Mouse (Mus musculus) testis, postnatal 10 days (tissue): ENCODE measurements around the gene Mcrip1.
"Not testable (repeated sequence)": the region's sequence is repeated elsewhere in the genome, so short reads cannot be mapped to it uniquely, and the experiment has no call there.

Experiments
- DNase-seq: peaks from one replicate; pipeline ENCODE4 v3.0.0; 2021; ENCODE audit warnings: low spot score

Gene Mcrip1

DNA sequence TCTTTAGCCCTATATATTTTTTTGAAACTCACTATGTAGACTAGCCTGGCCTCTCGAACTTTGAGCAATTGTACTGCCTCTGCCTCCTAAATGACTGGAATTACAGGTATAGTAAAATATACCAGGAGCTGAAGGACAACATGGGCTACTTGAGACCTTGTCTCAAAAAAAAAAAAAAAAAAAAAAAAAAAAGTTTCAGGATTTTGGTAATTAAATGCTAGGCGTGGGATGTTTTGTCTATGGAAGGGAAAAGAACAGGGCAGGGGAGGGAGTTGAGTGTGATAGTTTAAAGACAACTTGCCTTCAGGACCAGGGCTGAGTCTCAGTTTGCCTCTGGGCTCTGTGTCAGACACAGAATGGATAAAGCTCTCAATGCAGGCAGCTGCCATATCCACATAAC lies 25.5 kb upstream of the Mcrip1 start:
- DNase-seq = no peak

- no peak for DNase-seq
Measured at GRCm38 (mm10) chr11:120574278-120574600, 24.7 kb upstream of the Mcrip1 start.

- DNase-seq = no peak
Measured at GRCm38 (mm10) chr11:120573585-120574277, 24.2 kb upstream of the Mcrip1 start.

GRCm38 (mm10) chr11:120572752-120573584 lies 23.4 kb upstream of the Mcrip1 start, which contains the start of gene P4hb:
TSS of gene P4hb (minus strand) at chr11:120573253.
- DNase-seq = peak; percentile 100

GRCm38 (mm10) chr11:120572417-120572751 lies 22.9 kb upstream of the Mcrip1 start:
- DNase-seq = no peak

DNA sequence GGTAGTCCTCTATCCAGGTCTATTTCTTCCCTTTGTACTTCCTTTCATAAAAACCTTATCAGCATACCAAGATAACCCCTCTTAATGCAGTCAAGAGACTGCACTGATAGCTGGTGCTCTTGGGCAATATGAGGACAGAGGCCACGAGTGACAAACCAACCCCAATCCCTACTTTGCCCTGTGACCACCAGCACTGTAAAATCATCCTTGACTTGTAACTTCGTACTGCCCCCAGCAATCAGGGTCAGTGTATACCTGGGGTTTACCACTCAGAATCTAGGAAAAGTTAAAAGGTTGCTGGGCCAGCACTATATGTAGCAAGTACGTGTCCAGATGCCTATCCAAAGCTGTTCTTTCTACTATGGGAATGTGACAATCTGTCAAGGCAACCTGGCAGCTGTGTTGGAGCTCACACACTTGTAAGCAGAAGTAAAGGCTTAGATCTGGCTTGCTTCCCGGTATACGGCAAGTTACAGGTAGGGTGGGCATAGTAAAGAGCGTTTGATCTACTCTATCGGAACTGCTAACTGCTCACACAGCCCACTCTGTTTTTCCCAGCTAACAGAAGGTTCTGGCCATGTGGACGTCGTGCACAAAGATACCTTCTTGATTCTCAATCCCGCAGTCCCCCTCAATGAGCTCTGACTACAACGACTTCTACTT lies 22.4 kb upstream of the Mcrip1 start:
- DNase-seq = no peak

DNA sequence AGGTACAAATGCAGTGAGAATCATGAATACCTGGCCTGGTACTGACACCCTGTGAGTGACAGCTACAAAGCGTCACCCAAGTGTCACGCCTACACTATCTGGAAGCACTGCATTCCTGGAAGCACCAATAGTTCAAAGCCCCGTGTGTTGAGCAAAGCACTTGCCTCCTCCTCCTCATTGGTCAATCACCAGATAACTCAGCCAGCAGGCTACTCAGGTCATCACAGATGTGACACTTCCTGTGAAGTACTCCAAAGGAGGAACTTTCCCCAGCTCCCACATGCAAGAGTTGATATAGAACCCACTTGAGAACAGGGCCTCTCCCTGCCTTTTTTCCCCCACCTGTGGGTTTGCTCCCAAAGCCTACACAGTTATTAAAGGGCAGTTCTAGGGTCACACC lies 21.6 kb upstream of the Mcrip1 start:
- no peak for DNase-seq

- no peak for DNase-seq
Measured at GRCm38 (mm10) chr11:120568324-120568723, 18.8 kb upstream of the Mcrip1 start.

DNA sequence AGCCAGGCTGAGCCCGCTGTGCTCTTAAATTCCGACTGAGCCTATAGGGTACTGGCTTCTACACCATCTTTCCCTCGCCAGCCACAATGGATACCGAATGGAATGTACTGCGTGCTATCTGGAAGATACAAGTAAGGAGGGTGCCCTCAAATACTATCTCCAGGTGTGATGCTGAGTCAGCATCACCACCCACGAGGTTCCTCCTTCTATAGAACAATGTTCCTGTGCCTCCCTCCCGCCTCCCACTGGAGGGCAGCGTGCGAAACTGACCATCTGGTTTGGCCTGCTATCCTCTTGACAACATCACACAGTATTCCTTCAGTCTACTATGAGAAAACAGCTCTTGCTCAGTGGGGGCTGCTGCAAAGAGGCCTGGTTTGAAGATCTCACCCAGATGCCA lies 15.6 kb upstream of the Mcrip1 start:
- no peak for DNase-seq

DNA sequence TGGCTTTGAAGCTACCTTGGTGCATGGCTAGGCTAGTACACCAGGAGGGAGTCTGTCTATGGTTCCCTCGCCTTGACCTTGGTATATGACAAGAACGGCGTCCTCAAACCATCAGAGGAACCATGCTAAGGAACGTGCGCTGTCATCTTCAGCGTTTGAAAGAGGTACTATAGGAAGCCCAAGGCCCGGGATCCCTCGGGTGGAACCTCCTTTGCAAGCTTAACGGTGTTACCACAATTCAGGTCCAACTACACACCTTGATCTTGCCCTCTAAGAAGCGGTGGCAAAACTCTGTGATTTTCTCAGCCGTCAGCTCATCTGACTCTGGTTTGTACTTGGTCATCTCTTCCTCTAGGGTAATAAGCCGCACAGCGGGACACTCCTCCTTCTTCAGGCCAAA lies 13.4 kb upstream of the Mcrip1 start:
- DNase-seq = no peak

DNA sequence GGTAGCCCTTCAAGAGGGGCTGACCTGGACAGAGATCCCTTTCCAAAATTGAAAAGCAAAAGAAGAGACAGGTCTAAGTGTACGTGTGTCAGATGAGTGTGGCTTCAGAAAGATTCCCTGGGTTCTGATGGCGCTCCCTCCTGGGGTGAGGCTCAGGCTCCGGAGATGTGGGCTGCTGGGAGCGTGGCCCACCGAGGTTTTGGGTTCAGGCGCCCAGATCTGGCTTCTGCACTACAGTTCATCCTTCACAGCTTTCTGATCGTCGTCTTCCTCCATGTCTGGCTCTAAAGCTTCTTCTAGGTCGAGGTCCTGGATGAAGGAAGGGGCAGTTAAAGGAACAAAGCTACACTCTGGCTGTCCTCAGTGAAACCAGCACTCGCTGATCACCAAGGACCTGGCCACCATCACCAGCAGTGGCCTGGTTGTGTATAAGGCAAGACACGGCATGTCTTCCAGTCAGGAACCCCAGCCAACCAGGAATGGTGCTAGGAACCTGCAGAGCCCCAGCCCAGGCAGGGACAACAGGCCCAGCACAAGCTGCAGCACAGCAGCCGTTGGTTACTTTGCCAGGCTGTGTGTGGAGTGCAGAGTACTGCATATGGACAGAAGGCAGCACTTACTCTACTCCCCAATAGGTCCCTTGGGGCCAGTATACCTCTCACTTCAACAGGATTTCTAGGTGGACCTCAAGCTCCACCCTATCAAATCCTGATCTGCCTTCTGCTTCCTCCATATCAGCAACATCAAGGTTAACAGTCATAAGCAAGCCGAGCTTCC lies 11.6 kb upstream of the Mcrip1 start:
- DNase-seq = no peak

- DNase-seq = not testable (repeated sequence)
Measured at GRCm38 (mm10) chr11:120558843-120559242, 9.3 kb upstream of the Mcrip1 start.

DNA sequence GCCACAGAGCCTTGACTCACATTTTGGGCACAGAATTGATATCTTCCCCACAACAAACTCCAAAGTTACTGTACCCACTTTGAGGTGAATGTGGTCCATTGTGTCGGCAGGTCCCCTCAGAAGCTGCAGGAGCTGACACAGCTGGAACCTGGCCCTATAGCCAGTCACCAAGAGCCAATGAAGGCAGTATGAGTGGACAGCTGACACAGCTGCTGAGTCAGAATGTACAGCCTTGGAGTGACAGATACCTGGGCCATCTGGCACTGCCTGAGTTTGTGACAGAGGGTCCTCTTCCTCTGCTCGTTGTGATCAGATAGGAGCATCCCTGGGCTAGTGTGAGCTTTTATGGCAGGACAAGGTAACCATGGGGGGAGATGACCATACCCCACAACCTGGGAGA lies 5.7 kb upstream of the Mcrip1 start:
- DNase-seq = no peak

- DNase-seq = no peak
Measured at GRCm38 (mm10) chr11:120554834-120555233, 5.3 kb upstream of the Mcrip1 start.

GRCm38 (mm10) chr11:120552736-120553135 lies 3.2 kb upstream of the Mcrip1 start:
- DNase-seq = no peak

GRCm38 (mm10) chr11:120550810-120551440 lies 1.4 kb upstream of the Mcrip1 start, which contains the start of gene Ppp1r27:
TSS of gene Ppp1r27 (minus strand) at chr11:120551132.
- DNase-seq = no peak

DNA sequence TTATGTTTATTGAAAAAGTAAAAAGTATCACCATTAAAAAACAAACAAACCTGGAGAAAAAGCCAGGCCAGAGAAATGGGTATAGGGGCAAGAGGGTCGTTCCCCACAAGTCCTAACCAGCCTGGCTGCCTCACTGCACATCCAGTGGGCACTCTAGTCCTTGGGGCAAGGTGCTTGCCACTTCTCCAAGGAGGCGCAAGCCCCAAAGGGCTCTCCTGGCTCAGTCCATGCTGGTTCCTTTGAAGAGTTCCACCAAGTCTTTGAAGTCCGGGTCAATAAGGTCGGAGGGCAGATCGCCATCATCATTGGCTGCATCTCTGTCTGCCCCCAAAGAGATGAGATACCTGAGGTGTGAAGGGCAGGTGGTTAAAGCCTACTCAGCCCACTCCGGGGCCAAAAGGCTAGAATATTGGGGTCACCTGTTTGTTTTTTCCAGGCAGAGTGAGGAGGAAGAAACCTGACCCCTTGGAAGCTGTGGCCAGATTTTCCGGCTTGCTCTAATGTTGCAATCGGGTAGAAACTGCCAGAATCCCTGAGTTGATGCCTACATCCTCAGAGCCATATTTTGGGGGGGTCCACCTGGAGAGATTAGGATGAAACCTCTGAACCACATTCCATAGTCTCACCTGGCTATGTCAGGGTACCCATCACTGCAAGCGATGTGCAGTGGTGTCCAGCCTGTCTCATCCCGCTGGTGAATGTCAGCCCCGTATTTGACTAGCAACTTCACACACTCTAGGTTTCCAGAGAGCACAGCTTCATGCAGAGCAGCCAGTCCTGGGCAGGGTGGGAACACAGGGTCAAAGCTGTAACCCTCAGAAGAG lies 671 bp upstream of the Mcrip1 start:
- DNase-seq = no peak

- DNase-seq = no peak
Measured at GRCm38 (mm10) chr11:120548786-120549167, 750 bp downstream of the Mcrip1 start.

DNA sequence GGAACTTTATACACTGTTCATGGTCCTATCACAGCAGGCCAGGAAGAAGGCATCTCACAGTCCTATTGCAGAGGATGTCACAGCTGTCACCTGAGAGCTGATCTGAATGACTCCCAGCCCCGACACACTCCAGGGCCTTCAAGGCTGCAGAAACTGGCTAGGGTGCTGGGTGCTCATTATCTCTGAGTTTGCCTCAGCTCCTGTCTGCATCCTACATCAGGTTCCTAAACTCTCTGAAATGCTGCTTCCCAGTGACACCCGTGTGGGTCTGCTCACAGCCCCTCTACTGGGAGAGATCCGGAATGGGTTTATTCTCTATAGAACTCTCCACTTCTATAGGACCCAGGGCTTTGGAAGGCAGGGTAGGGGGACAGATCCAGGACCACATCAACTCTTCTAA lies 1.3 kb downstream of the Mcrip1 start:
- no peak for DNase-seq

DNA sequence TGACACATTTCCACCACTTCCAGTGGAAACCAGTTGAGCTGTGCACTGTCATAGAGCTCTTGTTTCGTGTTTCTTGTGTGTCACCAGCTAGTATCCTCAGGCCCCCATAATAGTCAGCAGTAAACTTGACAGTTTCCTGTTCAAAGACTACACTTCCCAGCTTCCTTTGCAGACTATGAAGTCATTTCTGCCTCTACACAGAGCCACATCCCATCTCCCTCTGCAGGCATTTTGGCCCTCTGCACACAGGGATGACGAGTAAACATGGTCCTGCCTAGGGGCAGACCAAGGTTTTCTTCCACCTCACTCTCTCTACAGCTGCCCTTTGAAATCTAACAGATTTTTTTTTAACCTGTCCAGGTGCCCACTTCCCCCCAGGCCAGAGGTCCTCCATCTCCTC lies 2.1 kb downstream of the Mcrip1 start:
- no peak for DNase-seq

DNA sequence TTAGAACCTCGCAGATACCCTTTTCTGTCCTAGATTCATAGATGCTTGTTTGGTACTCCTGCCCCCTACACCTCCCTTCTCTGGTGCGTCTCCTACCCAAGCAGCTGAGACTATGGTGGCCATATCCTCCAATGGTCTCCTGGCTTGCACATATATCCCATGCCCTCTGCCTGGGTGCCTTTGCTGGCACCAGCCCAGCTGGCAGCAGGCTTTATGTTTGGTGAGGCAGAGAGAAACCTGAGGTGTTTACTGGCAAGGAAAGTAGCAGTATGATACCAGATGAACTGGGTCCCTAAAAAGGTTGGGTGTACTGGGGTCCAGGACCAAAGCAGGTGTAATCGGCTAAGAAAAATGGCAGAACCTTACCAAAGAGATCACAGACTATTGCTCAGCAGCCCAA lies 3.6 kb downstream of the Mcrip1 start:
- DNase-seq = no peak
